Mouse (Mus musculus) ovary, postnatal 36 days (tissue): ENCODE measurements around the gene Adam1b.

Source experiments
- DNase-seq: peaks from one replicate; pipeline ENCODE4 v3.0.0; 2022; ENCODE audit warnings: low spot score, mixed read lengths

The Adam1b gene

DNA sequence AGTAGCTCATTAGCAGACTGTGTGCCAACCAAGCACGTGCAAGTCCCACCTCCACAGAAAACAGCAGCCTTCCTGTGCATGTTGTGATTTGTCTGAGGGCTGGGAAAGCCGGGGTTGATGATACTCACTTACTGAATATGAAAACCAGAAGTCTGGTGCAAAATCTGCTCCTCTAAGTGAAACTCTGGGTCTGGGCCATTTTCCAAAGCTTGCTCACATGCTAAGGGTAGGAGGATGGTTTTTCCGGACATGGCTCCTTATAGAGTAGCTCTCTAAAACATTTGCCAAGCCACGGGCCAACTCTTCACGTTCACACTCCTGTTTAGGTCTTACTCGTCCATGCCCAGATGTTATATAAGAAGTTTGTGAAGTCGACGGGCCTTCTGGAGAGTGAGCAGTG is 9.9 kb downstream of the Adam1b start:
- DNase-seq: no peak

DNA sequence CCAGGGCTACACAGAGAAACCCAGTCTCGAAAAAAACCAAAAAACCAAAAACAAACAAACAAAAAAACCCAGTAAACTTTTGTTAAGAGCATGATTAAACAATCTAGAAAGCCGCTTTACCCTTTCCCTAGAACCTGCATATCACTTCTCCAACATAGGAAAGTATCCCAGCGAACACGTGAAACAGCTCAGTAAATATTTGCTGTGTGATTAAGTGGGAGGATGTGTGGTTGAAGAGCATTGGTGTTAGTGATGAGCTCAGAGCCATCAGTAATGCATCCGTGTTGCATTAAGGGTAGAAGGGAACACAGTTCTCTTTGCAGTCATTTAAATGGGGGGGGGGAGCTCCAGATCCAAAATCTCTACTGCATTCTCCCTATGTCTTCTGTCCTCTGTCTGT is 18.4 kb downstream of the Adam1b start:
- no peak for DNase-seq

DNA sequence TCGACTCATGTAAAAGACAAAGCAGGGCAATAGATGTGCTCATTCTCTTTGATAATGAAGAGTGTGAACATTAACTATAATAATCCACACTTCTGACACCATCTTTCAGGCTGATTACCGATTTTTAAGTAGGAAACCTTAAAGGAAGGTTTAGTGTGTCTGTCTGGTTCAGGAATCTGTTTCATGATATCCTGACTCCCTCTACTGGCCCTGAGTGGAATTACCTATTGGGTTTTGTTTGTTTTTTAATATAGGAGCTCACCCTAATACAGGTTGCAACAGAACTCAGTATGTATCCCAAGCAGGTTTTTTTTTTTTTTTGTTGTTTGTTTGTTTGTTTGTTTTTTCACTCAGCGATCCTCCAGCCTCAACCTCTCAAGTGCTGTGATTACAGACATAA is 25.6 kb downstream of the Adam1b start:
- no peak for DNase-seq

DNA sequence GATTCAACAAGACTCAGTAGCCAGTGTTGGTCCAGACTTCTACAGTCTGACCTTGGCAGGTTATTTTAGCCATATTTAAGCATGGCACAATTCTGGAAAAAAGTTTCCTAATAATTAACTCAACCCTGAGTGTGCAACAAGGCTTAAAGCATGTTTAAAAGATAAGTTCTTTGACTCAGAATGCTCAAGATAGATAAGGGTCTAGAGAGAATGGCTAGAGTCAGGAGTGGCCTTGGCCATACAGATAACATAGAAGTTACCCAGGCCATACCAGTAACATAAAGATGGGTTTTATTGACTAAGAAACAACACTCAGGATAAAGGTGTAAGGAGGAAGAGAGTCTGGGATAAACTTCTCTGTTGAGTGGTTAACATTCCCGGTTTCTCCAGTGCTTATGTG is 27.2 kb downstream of the Adam1b start:
- no peak for DNase-seq

DNA sequence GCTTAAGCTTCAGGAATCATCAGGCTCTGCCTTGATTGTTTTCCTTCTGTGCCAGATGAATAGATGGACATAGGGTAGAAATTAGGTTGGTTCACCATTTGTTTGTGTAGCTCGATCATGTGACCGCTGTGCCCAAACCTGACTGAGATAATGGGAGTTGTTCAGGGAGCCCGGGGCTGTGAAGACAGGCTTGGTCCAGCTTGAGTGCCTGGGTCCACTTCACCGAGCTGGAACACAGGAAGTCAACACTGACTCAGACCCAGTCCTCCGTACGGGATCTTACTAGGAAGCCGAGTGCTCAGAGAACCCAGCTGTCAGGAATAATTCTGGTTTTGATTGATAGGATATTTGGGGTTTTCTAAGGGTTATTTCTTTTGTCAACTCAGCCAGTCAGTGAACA is 28.6 kb downstream of the Adam1b start:
- no peak for DNase-seq

- DNase-seq: no peak
Measured at GRCm38 (mm10) chr5:121472411-121472810, 30.8 kb downstream of the Adam1b start.

GRCm38 (mm10) chr5:121469566-121469965 is 33.7 kb downstream of the Adam1b start:
- DNase-seq: no peak

- no peak for DNase-seq
Measured at GRCm38 (mm10) chr5:121463601-121464250, 39.5 kb downstream of the Adam1b start.

GRCm38 (mm10) chr5:121462967-121463366 is 40.3 kb downstream of the Adam1b start:
- no peak for DNase-seq

GRCm38 (mm10) chr5:121462171-121462502 is 41.1 kb downstream of the Adam1b start:
- no peak for DNase-seq

DNA sequence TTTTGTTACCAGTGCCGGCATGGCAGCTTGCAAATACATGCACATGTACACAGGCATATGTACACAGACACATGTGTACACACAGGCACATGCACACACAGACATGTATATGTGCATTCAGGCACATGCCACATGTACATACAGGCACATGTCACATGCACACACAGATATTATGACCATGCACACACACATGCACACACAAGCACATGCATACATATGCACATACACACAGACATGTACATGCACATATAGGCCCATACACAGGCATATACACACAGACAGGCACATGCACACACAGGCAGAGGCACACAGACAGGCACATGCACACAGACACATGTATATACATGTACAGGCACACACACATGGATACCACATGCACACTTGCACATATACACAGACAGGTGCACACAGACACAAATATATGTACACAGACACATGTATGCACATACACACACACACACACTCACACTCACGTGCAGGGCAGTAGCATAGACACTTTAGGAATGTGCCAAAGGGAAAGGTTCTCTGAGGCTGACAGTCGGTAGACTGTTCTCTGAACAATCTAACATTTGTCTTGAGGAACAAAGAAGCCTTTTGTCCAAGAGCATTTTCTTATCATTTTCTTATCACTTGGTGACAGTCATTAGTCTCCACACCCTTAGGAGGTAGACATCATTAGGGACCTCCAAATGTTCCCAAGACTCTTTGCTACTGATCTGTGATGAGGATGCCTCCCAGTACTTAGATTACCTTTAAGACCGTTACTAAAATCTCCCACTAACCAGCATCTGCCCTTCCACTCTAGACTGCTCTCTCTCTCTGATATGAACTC is 41.7 kb downstream of the Adam1b start:
- DNase-seq: no peak

DNA sequence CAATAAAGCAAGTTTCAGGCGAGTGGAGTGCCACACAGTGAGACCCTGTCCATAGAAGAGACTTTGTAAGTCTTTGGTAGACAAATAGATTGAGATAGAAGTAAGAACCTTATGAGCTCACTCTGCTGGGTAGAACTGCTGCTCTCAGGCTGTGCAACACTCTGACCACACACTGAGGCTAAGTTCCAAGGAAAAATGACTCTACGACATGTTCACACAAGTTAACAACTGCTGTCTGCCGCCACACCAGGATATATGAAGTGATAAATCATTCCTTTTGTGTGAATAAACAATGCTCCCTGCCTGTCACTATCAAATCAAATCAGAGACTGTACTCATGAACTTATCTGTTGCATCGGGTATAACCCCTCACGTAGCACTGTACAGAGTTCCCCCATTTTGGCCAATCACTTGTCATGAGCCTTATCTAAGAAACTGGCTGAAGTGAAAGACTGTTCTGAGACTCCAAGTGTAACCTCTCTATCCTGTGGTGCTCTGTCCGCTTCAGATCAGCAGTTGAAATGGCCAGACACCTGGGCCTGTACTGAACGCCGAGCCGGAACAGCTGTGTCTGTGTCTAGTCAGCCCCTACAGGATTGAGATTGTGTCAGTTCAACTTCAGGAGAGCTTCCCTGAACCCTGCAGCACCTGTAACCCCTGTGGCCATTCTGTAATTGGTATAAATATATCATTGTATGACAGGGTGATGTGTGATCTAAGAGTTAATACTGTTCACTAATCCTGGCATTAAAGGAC is 47.5 kb downstream of the Adam1b start:
- DNase-seq: no peak

DNA sequence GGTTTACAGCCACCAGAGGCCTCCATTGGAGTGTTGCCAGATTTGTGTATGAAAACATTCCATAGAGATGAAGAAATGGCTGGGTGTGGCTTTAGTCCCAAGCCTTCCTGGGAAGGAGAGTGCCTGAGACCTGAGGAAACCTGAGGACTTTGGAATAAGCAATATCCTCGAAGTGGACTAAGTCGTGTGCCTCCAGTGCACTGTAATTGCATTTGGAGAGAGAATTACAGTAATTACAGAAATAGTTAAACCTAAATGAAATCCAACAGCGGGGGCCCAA is 48.8 kb downstream of the Adam1b start:
- DNase-seq: no peak

DNA sequence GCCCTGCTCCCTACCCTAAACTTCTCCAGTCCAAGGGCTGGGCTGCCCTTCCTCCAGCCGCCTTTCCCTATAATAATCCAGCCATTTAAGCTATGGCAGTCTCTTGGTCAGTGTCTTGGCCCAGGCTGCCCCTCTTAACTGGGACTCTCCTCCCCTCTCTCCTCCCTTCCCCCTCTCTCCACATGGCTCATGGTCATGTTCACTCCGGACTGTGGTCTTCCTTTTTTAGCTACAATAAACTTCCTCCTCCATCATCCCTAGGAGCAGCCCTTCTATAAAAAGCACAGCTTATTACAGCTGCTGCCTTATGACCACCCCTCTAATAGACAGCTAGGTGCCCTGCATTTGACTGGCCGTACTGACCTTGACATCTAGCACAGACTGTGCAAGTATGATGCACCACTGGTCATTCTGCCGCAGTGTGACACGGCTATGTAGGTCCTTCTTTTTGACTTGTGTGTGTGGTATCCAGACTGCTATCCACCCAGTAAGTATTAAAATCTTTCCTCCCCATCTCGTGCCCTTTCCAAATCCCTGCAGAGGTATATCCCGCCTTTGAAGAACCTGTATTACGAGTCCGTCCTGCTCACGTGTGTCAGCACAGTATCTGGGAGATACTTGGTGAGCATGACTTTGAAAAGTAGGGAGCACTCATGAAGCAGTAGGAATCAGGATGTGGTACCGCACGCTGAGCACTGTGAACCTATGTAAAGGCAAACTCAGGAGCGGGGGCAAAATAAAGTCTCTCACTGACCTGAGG is 49.3 kb downstream of the Adam1b start:
- no peak for DNase-seq

DNA sequence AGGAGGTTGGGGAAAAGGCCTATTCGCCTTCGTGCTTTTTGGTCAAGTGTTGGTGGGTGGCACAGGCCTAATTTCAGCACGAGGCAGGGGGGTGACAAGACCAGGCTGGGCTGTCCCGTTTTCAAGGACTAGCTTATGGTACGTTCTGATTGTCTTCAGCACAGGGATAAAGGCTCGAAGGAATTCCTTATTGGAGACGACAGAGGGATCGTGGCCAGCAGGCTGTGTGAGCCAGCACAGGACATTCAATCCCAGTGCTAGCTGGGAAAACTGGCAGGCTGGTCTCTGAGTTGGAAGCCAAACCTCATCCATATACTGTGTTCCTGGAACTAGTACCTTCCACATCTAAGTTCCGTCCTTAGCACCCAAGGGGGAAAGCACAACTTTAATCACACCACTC is 50.3 kb downstream of the Adam1b start:
- DNase-seq: no peak

DNA sequence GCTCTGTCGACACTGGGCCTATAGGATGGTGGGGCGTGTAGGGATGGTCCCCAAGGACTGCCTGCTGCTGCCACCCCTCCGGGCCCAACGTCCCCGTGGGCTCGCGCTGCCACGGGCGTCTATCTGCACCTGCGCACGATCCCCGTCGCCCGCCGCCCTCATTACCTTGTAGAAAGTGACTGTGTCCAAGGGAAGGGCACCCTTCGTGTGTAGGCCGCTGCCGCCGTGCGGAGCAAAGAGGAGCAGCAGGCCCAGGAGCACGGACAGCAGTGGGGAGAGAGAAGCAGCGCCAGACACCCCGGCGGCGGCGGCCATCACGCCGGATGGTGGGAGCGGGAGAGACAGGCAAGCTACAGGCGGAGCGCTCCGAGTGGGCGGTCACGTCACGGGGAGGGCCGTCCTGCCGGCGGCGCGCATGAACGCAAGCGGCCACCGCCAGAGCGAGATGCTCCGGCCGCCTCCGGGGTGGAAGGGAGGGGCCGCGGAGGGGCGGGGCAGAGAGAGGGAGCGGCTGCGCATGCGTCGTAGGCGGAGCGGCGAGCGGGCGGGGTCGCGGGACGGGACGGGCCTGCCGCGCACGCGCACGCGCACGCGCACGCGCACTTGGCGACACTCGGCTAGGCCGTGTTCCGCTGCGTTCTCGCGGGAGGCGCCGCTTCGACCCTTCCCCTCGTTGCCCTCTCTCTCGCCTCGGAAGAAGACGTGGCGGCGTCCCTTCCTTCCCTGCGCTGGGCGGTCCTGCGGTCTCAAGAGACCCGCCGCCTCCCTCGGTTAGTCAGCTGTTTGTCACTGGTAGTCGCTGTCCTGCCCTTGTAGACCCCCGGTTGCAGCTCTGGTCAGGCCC is 51.0 kb downstream of the Adam1b start, which contains the start of gene Erp29:
Gene Erp29, minus strand, starts transcription at position 481 of the 844 bp plus-strand sequence.
- peak; percentile 100 for DNase-seq

DNA sequence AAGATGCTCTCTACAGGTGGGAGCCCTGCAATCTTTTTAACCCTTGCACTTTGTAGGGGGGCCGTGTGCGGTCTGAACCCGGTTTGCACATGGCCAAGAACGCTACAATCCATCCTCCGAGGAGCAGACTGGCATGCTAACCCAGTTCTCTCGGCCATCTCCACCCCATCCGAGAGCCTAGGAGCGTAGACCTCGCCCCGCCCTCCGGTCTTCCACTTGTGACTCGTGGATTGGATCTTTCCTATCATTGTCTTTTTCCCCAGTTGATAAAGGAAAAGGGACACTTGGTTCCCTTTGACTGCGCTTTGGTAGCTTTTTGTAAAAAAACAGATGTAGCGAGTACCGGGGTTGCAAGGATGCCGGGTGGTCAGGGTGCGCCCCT is 51.6 kb downstream of the Adam1b start, which contains the start of gene Tmem116:
Gene Tmem116, plus strand, starts transcription at position 250 of the 382 bp plus-strand sequence.
- peak; percentile 42 for DNase-seq

DNA sequence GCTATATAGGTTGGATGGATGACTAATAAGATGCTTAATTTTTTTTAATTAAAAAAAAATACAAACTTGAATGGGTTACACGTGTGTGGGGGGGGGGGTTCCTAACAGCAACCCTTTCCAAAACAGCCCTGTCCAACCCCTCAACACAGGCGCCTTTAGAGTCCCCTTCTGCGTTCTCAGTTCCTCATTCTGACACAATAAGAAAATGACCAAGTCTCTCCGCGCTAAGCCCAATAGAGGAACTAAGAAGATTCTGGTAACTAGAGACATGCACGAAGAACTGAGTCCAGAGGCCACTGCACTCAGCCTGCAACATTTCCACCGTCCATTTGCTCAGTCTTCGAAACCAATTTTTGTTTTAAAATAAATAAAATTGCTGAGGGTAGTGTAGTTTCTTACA is 52.0 kb downstream of the Adam1b start:
- no peak for DNase-seq

GRCm38 (mm10) chr5:121450476-121450875 is 52.8 kb downstream of the Adam1b start:
- no peak for DNase-seq
